Mouse (Mus musculus) limb, embryonic 15.5 days (tissue): ENCODE data around the gene Denr. TPM values are rescaled to one million over a fixed set of nuclear protein-coding genes. Genes with fewer than 3 reads are reported as not detected.

Source experiments
- ATAC-seq: fragments of 200-750 bp; cut with Nextera tagmentation; 2 replicates; pipeline ENCODE4 v1.8.0; 2017; ENCODE audit warnings: low read depth, moderate TSS enrichment; ENCODE audit not compliant: insufficient number of reproducible peaks, low FRiP score, low TSS enrichment
- H3K27ac ChIP-seq: fragments of 300-500 bp; sonication (generic); 2 replicates; pipeline ENCODE4 v1.5.1; 2015; ENCODE audit warnings: moderate library complexity, mild to moderate bottlenecking, inconsistent platforms
- H3K27me3 ChIP-seq: fragments of 300-500 bp; sonication (generic); 2 replicates; pipeline ENCODE4 v1.6.1; 2015; ENCODE audit warnings: inconsistent platforms
- H3K36me3 ChIP-seq: fragments of 300-500 bp; sonication (generic); 2 replicates; pipeline ENCODE4 v1.6.1; 2015; ENCODE audit warnings: inconsistent platforms
- H3K4me1 ChIP-seq: fragments of 300-500 bp; sonication (generic); 2 replicates; pipeline ENCODE4 v1.6.1; 2015; ENCODE audit warnings: inconsistent platforms
- H3K4me2 ChIP-seq: fragments of 300-500 bp; sonication (generic); 2 replicates; pipeline ENCODE4 v1.6.1; 2015; ENCODE audit warnings: mild to moderate bottlenecking, inconsistent platforms
- H3K4me3 ChIP-seq: fragments of 300-500 bp; sonication (generic); 2 replicates; pipeline ENCODE4 v1.5.1; 2015; ENCODE audit warnings: mild to moderate bottlenecking, inconsistent platforms
- H3K9ac ChIP-seq: fragments of 300-500 bp; sonication (generic); 2 replicates; pipeline ENCODE4 v1.6.1; 2015; ENCODE audit warnings: inconsistent platforms
- H3K9me3 ChIP-seq: fragments of 300-500 bp; sonication (generic); 2 replicates; pipeline ENCODE4 v1.6.1; 2016; ENCODE audit warnings: inconsistent platforms
- WGBS: fragments of 180-500 bp; shearing (Covaris S2); methylation state at CpG from one replicate; pipeline ENCODE4 v1.1.7; 2015; 5-methylcytosine and 5-hydroxymethylcytosine counted together
- polyA plus RNA-seq: library from polyadenylated mRNA; unstranded; fragments of >200 nt; fragmentation: Nextera tagmentation; extraction: Ambion mirVana; gene quantifications from 2 replicates; pipeline ENCODE4 v1.2.1, GENCODE M21; 2015

The Denr gene
- polyA plus RNA-seq: 131 and 140 TPM in 2 replicates

DNA sequence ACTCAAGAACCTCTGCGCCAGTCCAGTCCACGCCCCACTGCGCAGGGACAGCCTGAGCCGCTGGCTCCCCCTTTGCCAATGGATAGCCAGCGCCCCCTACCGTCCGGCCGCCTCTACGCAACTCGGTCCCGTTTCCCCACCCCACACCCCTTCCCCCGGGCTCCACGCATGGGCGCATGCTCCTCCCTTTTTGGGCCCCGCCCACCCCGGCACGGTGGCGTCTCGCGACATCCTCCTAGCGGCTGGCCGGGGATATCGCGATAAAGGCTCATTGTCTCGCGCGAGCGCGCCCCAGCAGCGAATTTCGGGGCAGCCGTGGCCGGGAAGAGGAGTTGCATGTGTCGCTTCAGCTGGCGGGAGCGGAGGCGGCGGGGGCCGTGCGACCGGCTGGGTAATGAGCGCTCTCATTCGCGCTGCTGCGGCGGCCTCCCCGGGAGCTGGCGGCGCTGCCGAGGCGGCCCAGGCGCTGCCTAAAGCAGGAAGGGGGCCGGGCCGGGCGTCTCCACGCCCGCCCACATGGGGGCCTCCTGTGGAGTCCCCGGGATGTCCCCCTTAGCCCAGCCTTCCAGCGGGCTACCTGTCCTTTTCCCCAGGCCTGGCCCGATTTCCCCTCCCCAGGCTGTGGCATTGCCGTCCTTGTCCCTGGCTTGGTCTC lies at the start of gene Denr:
Gene Denr (plus strand): TSS at position 200 of the 655 bp plus-strand sequence.
- Histone ChIP-seq H3K9me3 (no peaks in the 10 kb centered on the region), H3K27ac (peak within 1 kb of the TSS; percentile 89), H3K27me3 (no peaks in the 10 kb centered on the region), H3K4me2 (peak within 1 kb of the TSS; percentile 81), H3K9ac (peak within 1 kb of the TSS; percentile 100), H3K4me1 (peaks cover 21% of the 10 kb centered on the region), H3K4me3 (peak within 1 kb of the TSS; percentile 98), H3K36me3 (peaks cover 31% of the 10 kb centered on the region)
- peak; percentile 90 for ATAC-seq
- WGBS: under 1% methylated on average over 60 of the region's 61 CpGs

DNA sequence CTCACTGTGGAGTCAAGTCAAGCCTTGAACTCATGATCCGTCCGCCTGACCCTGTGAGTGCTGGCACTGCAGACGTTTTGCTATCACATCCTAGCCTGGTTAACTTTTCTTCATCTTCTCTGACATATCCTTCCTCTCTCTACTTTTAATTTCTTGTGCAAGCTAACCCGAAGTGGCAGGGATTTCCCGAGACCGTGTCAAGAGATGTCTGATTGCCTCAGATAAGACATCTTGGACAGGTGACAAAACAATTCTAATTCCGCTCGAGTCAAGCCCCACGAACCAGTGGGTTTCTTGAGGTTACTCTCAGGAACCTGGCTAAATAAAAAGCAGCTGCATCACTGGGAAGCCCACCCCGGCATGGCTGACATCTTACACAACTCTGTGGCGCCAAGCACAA lies 48.2 kb upstream of the Denr start:
- H3K9me3 ChIP-seq: no peaks in the 10 kb centered on the region
- WGBS: 63% methylated on average over 11 of the region's 11 CpGs
- ATAC-seq: no peak
- no peaks in the 10 kb centered on the region for H3K36me3 ChIP-seq
- H3K4me1 ChIP-seq: peaks cover 6% of the 10 kb centered on the region; the same call in 1 of the 2 replicates
- no peaks in the 10 kb centered on the region for H3K27me3 ChIP-seq
- no peak overlapping the region for H3K27ac ChIP-seq
- no peak overlapping the region for H3K9ac ChIP-seq
- no peak overlapping the region for H3K4me3 ChIP-seq
- H3K4me2 ChIP-seq: no peak overlapping the region

DNA sequence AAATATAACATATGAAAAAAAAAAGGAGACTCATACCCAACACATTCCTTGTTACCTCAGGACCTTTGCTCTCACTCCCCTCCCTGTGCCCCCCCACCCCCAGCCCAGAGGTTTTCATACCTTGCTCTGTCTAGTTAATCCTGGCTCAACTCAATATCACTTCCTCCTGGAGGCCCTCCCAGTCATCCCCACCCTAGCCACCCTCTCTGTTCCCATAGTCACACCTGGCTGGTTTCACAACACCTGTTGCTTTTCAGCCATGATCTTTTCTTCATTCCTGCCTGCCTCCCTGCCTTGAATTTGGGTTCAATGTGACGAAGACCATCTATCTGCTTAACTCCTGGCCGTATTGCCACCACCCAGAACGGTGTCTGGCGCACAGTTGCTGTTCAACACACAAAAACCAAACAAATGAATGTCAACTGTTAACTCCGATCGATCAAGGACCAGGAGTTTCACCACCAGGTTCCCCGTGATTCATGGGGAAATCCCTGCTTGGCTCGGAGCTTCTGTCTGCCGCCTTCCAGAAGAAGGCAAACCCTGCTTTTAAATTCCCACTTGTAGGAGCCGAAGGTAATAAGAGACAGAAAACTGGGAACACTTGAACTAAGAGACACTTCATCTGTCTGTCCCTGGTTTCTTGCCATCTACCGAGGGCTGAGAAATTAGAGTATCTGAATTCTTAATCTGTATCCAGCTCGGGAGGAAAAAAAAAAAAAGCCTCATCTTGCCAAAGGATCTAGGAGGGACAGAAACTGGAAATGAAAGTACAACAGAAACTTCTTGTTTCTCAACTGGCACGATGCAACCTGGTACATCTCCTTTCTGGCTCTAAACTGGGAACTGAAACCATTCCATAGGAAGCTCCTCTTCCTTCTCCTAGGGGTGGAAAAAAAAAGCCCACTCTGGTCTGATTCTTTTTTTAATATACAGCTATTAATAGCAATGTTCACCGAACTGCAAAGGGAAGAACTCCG lies 44.3 kb upstream of the Denr start:
- H3K27ac ChIP-seq: peak overlapping the region; percentile 52; the same call in 1 of the 2 replicates
- peak overlapping the region; percentile 12 for H3K4me3 ChIP-seq
- peaks cover 7% of the 10 kb centered on the region; the same call in 1 of the 2 replicates for H3K4me1 ChIP-seq
- ATAC-seq: no peak
- H3K36me3 ChIP-seq: no peaks in the 10 kb centered on the region
- 0 out of 2 replicates have a peak overlapping the region, but pooled peaks have one; percentile 14 for H3K4me2 ChIP-seq
- H3K27me3 ChIP-seq: no peaks in the 10 kb centered on the region
- H3K9me3 ChIP-seq: no peaks in the 10 kb centered on the region
- no peak overlapping the region for H3K9ac ChIP-seq
- WGBS: 59% methylated on average over 15 of the region's 15 CpGs

DNA sequence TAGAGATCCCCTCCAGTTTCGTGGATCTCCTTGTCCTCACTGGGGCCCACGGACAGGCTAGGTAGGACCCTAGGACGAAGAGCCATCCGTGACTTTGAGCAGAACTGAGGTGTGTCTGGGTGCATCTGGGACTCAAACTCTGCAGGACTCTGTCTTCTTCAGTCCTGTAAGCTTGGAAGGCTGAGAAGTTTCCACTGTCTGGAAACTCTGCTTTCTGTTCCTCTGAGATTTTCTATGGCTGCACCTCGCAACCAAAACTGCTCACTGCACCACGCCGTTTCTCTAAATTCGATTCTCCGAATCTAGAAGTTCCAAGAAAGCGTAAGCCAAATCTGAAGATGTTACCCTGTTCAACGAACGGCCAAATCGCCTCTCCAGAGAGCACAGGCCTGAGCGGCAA lies 43.0 kb upstream of the Denr start:
- ATAC-seq: no peak

GRCm38 (mm10) chr5:123865365-123865764 lies 41.6 kb upstream of the Denr start, which contains the start of gene Hcar2:
TSS of gene Hcar2 (minus strand) at chr5:123865499.
- H3K27ac ChIP-seq: peak within 1 kb of the TSS; percentile 27; the same call in 1 of the 2 replicates
- H3K4me3 ChIP-seq: no peak within 1 kb of the TSS
- no peaks in the 10 kb centered on the region for H3K9me3 ChIP-seq
- H3K36me3 ChIP-seq: no peaks in the 10 kb centered on the region
- no peak within 1 kb of the TSS for H3K9ac ChIP-seq
- no peaks in the 10 kb centered on the region for H3K27me3 ChIP-seq
- no peak for ATAC-seq
- H3K4me1 ChIP-seq: peaks cover 7% of the 10 kb centered on the region; the same call in 1 of the 2 replicates
- 0 out of 2 replicates have a peak within 1 kb of the TSS, but pooled peaks have one; percentile 2 for H3K4me2 ChIP-seq
- 66% methylated on average over 12 of the region's 12 CpGs for WGBS

More for the DNA sequence above, 43.0 kb upstream of the Denr start:
- Histone ChIP-seq H3K27me3 (no peaks in the 10 kb centered on the region), H3K4me3 (no peak overlapping the region), H3K9ac (no peak overlapping the region), H3K27ac (peak overlapping the region; percentile 22; the same call in 1 of the 2 replicates), H3K36me3 (no peaks in the 10 kb centered on the region), H3K4me2 (no peak overlapping the region), H3K4me1 (peaks cover 7% of the 10 kb centered on the region; the same call in 1 of the 2 replicates), H3K9me3 (no peaks in the 10 kb centered on the region)
- WGBS: 86% methylated on average over 14 of the region's 14 CpGs

DNA sequence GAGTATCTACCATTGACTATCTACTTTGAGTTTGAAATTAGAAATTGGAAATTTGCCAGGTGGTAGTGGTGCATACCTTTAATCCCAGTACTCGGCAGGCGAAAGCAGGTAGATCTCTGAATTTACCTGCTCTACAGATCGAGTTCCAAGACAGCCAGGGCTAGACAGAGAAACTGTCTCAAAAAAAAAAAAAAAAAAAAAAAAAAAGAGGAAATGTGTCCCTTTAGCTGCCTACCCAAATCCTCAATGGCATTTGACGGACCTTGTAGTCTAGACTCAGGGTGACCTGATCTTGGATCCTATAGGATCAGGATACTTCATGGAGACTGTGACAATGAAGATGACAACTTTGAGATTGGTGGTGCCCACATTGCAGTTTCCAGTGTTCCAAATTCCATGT lies 40.5 kb upstream of the Denr start:
- Histone ChIP-seq H3K4me1 (peaks cover 7% of the 10 kb centered on the region; the same call in 1 of the 2 replicates), H3K36me3 (no peaks in the 10 kb centered on the region), H3K9me3 (no peaks in the 10 kb centered on the region), H3K9ac (no peak overlapping the region), H3K27me3 (no peaks in the 10 kb centered on the region), H3K4me3 (no peak overlapping the region), H3K27ac (no peak overlapping the region), H3K4me2 (no peak overlapping the region)
- WGBS: 78% methylated on average over 4 of the region's 4 CpGs
- ATAC-seq: no peak

DNA sequence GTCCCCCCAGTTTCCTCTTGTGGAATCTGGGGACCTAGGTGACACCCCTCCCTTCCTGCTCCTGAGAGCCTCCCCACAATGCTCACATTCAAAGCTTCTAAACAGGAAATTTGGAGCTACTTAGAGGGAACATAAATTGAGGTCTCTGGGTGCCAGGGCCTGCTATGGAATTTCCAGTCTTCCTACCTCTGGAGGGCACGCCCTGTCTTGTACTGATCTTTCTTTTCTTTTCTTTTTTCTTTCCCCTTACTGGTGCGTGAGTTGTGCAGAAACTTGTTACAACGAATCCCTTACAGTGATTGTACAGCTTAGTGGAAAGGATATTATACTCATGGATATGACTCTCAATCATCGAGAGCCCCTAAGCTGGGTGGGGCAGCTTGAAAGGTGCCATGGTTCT lies 37.4 kb upstream of the Denr start:
- H3K36me3 ChIP-seq: no peaks in the 10 kb centered on the region
- 68% methylated on average over 4 of the region's 4 CpGs for WGBS
- H3K4me3 ChIP-seq: no peak overlapping the region
- no peak for ATAC-seq
- no peak overlapping the region for H3K4me2 ChIP-seq
- H3K27ac ChIP-seq: peak overlapping the region; percentile 57
- H3K9ac ChIP-seq: no peak overlapping the region
- H3K4me1 ChIP-seq: no peaks in the 10 kb centered on the region
- no peaks in the 10 kb centered on the region for H3K27me3 ChIP-seq
- no peaks in the 10 kb centered on the region for H3K9me3 ChIP-seq

- H3K27ac ChIP-seq: no peak overlapping the region
- no peaks in the 10 kb centered on the region for H3K36me3 ChIP-seq
- ATAC-seq: no peak
Observed at GRCm38 (mm10) chr5:123874177-123874576, 32.8 kb upstream of the Denr start.

GRCm38 (mm10) chr5:123878056-123878455 lies 28.9 kb upstream of the Denr start:
- ATAC-seq: no peak

More at GRCm38 (mm10) chr5:123874177-123874576, 32.8 kb upstream of the Denr start:
- H3K4me1 ChIP-seq: peaks cover 19% of the 10 kb centered on the region
- H3K4me2 ChIP-seq: no peak overlapping the region
- no peak overlapping the region for H3K9ac ChIP-seq
- no peaks in the 10 kb centered on the region for H3K27me3 ChIP-seq
- H3K4me3 ChIP-seq: no peak overlapping the region
- H3K9me3 ChIP-seq: no peaks in the 10 kb centered on the region
- WGBS: 88% methylated on average over 5 of the region's 5 CpGs

GRCm38 (mm10) chr5:123879928-123880327 lies 27.0 kb upstream of the Denr start, which contains the start of gene Hcar1:
TSS of gene Hcar1 (minus strand) at chr5:123880020.
- peak; percentile 37; the same call in 1 of the 2 replicates for ATAC-seq
- no peak within 1 kb of the TSS for H3K9ac ChIP-seq
- H3K4me3 ChIP-seq: no peak within 1 kb of the TSS
- H3K36me3 ChIP-seq: no peaks in the 10 kb centered on the region
- WGBS: 45% methylated on average over 12 of the region's 12 CpGs
- no peaks in the 10 kb centered on the region for H3K27me3 ChIP-seq
- H3K4me2 ChIP-seq: peak within 1 kb of the TSS; percentile 34; the same call in 1 of the 2 replicates
- H3K27ac ChIP-seq: peak within 1 kb of the TSS; percentile 22; the same call in 1 of the 2 replicates
- H3K4me1 ChIP-seq: peaks cover 29% of the 10 kb centered on the region
- H3K9me3 ChIP-seq: no peaks in the 10 kb centered on the region

More at GRCm38 (mm10) chr5:123878056-123878455, 28.9 kb upstream of the Denr start:
- Histone ChIP-seq H3K9me3 (no peaks in the 10 kb centered on the region), H3K36me3 (no peaks in the 10 kb centered on the region), H3K4me1 (peaks cover 29% of the 10 kb centered on the region), H3K27ac (no peak overlapping the region), H3K4me3 (peak overlapping the region; percentile 18), H3K27me3 (no peaks in the 10 kb centered on the region), H3K9ac (no peak overlapping the region), H3K4me2 (peak overlapping the region; percentile 34)
- 20% methylated on average over 14 of the region's 14 CpGs for WGBS

DNA sequence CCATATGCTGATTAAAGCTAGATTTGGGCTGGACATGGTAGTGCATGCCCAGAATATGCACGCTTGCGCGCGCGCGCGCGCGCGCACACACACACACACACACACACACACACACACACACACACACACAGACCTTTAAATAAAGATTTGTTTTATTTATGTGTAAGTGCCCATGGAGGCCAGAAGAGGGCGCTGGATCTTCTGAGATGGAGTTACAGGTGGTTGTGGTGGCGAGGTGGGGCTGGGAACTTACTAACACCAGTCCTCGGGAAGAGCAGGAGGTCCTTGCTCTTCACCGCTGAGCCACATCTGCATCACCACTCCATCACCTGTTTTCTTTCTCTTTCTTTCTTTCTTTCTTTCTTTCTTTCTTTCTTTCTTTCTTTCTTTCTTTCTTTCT lies 26.2 kb upstream of the Denr start:
- 82% methylated on average over 14 of the region's 14 CpGs for WGBS
- Histone ChIP-seq H3K4me2 (no peak overlapping the region), H3K27ac (no peak overlapping the region), H3K27me3 (no peaks in the 10 kb centered on the region), H3K9ac (no peak overlapping the region), H3K4me1 (peaks cover 29% of the 10 kb centered on the region), H3K36me3 (no peaks in the 10 kb centered on the region), H3K9me3 (no peaks in the 10 kb centered on the region), H3K4me3 (no peak overlapping the region)
- ATAC-seq: no peak
